Mouse (Mus musculus) embryonic facial prominence, embryonic 13.5 days (tissue): ENCODE measurements around the gene Tmem40. TPM values are rescaled to one million over a fixed set of nuclear protein-coding genes. Genes with fewer than 3 reads are reported as not detected.
A peak's percentile ranks its signal among the peaks of the same experiment; 100 is the strongest.

Source experiments
- ATAC-seq: fragments of 200-750 bp; cut with Nextera tagmentation; 2 replicates; pipeline ENCODE4 v1.8.0; 2017; ENCODE audit warnings: low read depth; ENCODE audit not compliant: insufficient number of reproducible peaks, insufficient read depth, low FRiP score, low TSS enrichment
- H3K27ac ChIP-seq: fragments of 300-500 bp; sonication (generic); 2 replicates; pipeline ENCODE4 v1.5.1; 2015; ENCODE audit warnings: moderate library complexity, mild to moderate bottlenecking, inconsistent platforms
- H3K27me3 ChIP-seq: fragments of 300-500 bp; sonication (generic); 2 replicates; pipeline ENCODE4 v1.6.1; 2015; ENCODE audit warnings: mild to moderate bottlenecking, inconsistent platforms
- H3K36me3 ChIP-seq: fragments of 300-500 bp; sonication (generic); 2 replicates; pipeline ENCODE4 v1.6.1; 2015; ENCODE audit warnings: mild to moderate bottlenecking, inconsistent platforms
- H3K4me1 ChIP-seq: fragments of 300-500 bp; sonication (generic); 2 replicates; pipeline ENCODE4 v1.6.1; 2015; ENCODE audit warnings: inconsistent platforms
- H3K4me2 ChIP-seq: fragments of 300-500 bp; sonication (generic); 2 replicates; pipeline ENCODE4 v1.6.1; 2015; ENCODE audit warnings: moderate library complexity, mild to moderate bottlenecking, inconsistent platforms
- H3K4me3 ChIP-seq: fragments of 300-500 bp; sonication (generic); 2 replicates; pipeline ENCODE4 v1.5.1; 2015; ENCODE audit warnings: mild to moderate bottlenecking, inconsistent platforms
- H3K9ac ChIP-seq: fragments of 300-500 bp; sonication (generic); 2 replicates; pipeline ENCODE4 v1.6.1; 2015; ENCODE audit warnings: mild to moderate bottlenecking, inconsistent platforms
- H3K9me3 ChIP-seq: fragments of 300-500 bp; sonication (generic); 2 replicates; pipeline ENCODE4 v1.6.1; 2016; ENCODE audit warnings: inconsistent platforms
- WGBS: fragments of 180-500 bp; shearing (Covaris S2); methylation state at CpG from one replicate; pipeline ENCODE4 v1.1.7; 2015; ENCODE audit warnings: mixed read lengths; 5-methylcytosine and 5-hydroxymethylcytosine counted together
- polyA plus RNA-seq: library from polyadenylated mRNA; unstranded; fragments of >200 nt; fragmentation: Nextera tagmentation; extraction: Ambion mirVana; gene quantifications from 2 replicates; pipeline ENCODE4 v1.2.1, GENCODE M21; 2015

The Tmem40 gene
- polyA plus RNA-seq, 1 experiment from 2014 or later = 4.2 TPM

- Histone ChIP-seq H3K36me3 (peaks cover 100% of the 10 kb centered on the region), H3K4me2 (no peak overlapping the region), H3K27me3 (no peaks in the 10 kb centered on the region), H3K9me3 (no peaks in the 10 kb centered on the region), H3K4me1 (0 out of 2 replicates have a peak, but pooled peaks cover 8% of the 10 kb centered on the region), H3K4me3 (no peak overlapping the region), H3K9ac (peak overlapping the region; percentile 6; the same call in 1 of the 2 replicates), H3K27ac (no peak overlapping the region)
- peak; percentile 13; the same call in 1 of the 2 replicates for ATAC-seq
- WGBS = 89% methylated on average over 34 of the region's 34 CpGs
Observed at GRCm38 (mm10) chr6:115791842-115792686, 29.9 kb upstream of the Tmem40 start.

GRCm38 (mm10) chr6:115791016-115791415 is 28.8 kb upstream of the Tmem40 start:
- Histone ChIP-seq H3K9ac (no peak overlapping the region; the same call in 1 of the 2 replicates), H3K27me3 (no peaks in the 10 kb centered on the region), H3K27ac (no peak overlapping the region), H3K9me3 (no peaks in the 10 kb centered on the region), H3K4me2 (no peak overlapping the region), H3K4me3 (no peak overlapping the region), H3K36me3 (peaks cover 100% of the 10 kb centered on the region), H3K4me1 (0 out of 2 replicates have a peak, but pooled peaks cover 8% of the 10 kb centered on the region)
- ATAC-seq = no peak
- WGBS = 82% methylated on average over 10 of the region's 10 CpGs

- H3K27me3 ChIP-seq = no peaks in the 10 kb centered on the region
- peaks cover 95% of the 10 kb centered on the region for H3K36me3 ChIP-seq
- no peaks in the 10 kb centered on the region for H3K4me1 ChIP-seq
- WGBS = 92% methylated on average over 3 of the region's 3 CpGs
- H3K4me3 ChIP-seq = no peak overlapping the region
- H3K9ac ChIP-seq = no peak overlapping the region
- no peak overlapping the region for H3K27ac ChIP-seq
- no peak overlapping the region for H3K4me2 ChIP-seq
- no peaks in the 10 kb centered on the region for H3K9me3 ChIP-seq
- no peak for ATAC-seq
Observed at GRCm38 (mm10) chr6:115782781-115783180, 20.6 kb upstream of the Tmem40 start.

GRCm38 (mm10) chr6:115776363-115776762 is 14.2 kb upstream of the Tmem40 start:
- H3K27ac ChIP-seq = 0 out of 2 replicates have a peak overlapping the region, but pooled peaks have one; percentile 88
- peaks cover 23% of the 10 kb centered on the region for H3K4me1 ChIP-seq
- H3K9me3 ChIP-seq = no peaks in the 10 kb centered on the region
- peak overlapping the region; percentile 81 for H3K4me3 ChIP-seq
- ATAC-seq = no peak
- peak overlapping the region; percentile 86 for H3K9ac ChIP-seq
- no peaks in the 10 kb centered on the region for H3K27me3 ChIP-seq
- H3K36me3 ChIP-seq = peaks cover 31% of the 10 kb centered on the region
- WGBS = 56% methylated on average over 9 of the region's 9 CpGs
- peak overlapping the region; percentile 93 for H3K4me2 ChIP-seq

GRCm38 (mm10) chr6:115775838-115776237 is 13.6 kb upstream of the Tmem40 start:
- peaks cover 25% of the 10 kb centered on the region for H3K36me3 ChIP-seq
- peak overlapping the region; percentile 86 for H3K9ac ChIP-seq
- no peak for ATAC-seq
- peak overlapping the region; percentile 88 for H3K27ac ChIP-seq
- no peaks in the 10 kb centered on the region for H3K9me3 ChIP-seq
- peak overlapping the region; percentile 93 for H3K4me2 ChIP-seq
- no peaks in the 10 kb centered on the region for H3K27me3 ChIP-seq
- H3K4me3 ChIP-seq = peak overlapping the region; percentile 81
- H3K4me1 ChIP-seq = peaks cover 23% of the 10 kb centered on the region
- 46% methylated on average over 3 of the region's 3 CpGs for WGBS

- Histone ChIP-seq H3K27ac (peak within 1 kb of the TSS; percentile 88), H3K9me3 (no peaks in the 10 kb centered on the region), H3K27me3 (no peaks in the 10 kb centered on the region), H3K36me3 (peaks cover 12% of the 10 kb centered on the region), H3K4me2 (peak within 1 kb of the TSS; percentile 93), H3K9ac (peak within 1 kb of the TSS; percentile 86), H3K4me3 (peak within 1 kb of the TSS; percentile 81), H3K4me1 (peaks cover 23% of the 10 kb centered on the region)
- WGBS = 0% methylated on average over 21 of the region's 28 CpGs
- peak; percentile 81 for ATAC-seq
Observed at GRCm38 (mm10) chr6:115774501-115774921, 12.3 kb upstream of the Tmem40 start, which contains the start of gene Cand2. Cand2 (plus strand) TSS chr6:115774538.

- peak overlapping the region; percentile 81 for H3K4me3 ChIP-seq
- H3K36me3 ChIP-seq = peaks cover 9% of the 10 kb centered on the region
- peak overlapping the region; percentile 93 for H3K4me2 ChIP-seq
- 2% methylated on average over 14 of the region's 14 CpGs for WGBS
- peaks cover 23% of the 10 kb centered on the region for H3K4me1 ChIP-seq
- peak; percentile 70; the same call in 1 of the 2 replicates for ATAC-seq
- H3K27me3 ChIP-seq = no peaks in the 10 kb centered on the region
- H3K9ac ChIP-seq = peak overlapping the region; percentile 66
- H3K9me3 ChIP-seq = no peaks in the 10 kb centered on the region
- peak overlapping the region; percentile 73 for H3K27ac ChIP-seq
Observed at GRCm38 (mm10) chr6:115773966-115774413, 11.8 kb upstream of the Tmem40 start.

GRCm38 (mm10) chr6:115772604-115773003 is 10.4 kb upstream of the Tmem40 start:
- Histone ChIP-seq H3K9ac (no peak overlapping the region), H3K4me2 (no peak overlapping the region), H3K27ac (no peak overlapping the region), H3K36me3 (no peaks in the 10 kb centered on the region; the same call in 1 of the 2 replicates), H3K27me3 (no peaks in the 10 kb centered on the region), H3K9me3 (no peaks in the 10 kb centered on the region), H3K4me1 (peaks cover 23% of the 10 kb centered on the region), H3K4me3 (no peak overlapping the region)
- no peak for ATAC-seq
- 89% methylated on average over 1 of the region's 1 CpGs for WGBS

GRCm38 (mm10) chr6:115772201-115772600 is 10.0 kb upstream of the Tmem40 start:
- no peak overlapping the region for H3K9ac ChIP-seq
- no peak overlapping the region for H3K27ac ChIP-seq
- no peak for ATAC-seq
- peaks cover 23% of the 10 kb centered on the region for H3K4me1 ChIP-seq
- no peaks in the 10 kb centered on the region for H3K36me3 ChIP-seq
- H3K9me3 ChIP-seq = no peaks in the 10 kb centered on the region
- no peak overlapping the region for H3K4me2 ChIP-seq
- no peak overlapping the region for H3K4me3 ChIP-seq
- WGBS = 78% methylated on average over 6 of the region's 6 CpGs
- no peaks in the 10 kb centered on the region for H3K27me3 ChIP-seq

- Histone ChIP-seq H3K4me2 (no peak overlapping the region), H3K27me3 (no peaks in the 10 kb centered on the region), H3K4me3 (no peak overlapping the region), H3K9me3 (no peaks in the 10 kb centered on the region), H3K4me1 (peaks cover 10% of the 10 kb centered on the region), H3K27ac (no peak overlapping the region), H3K36me3 (no peaks in the 10 kb centered on the region), H3K9ac (no peak overlapping the region)
- 63% methylated on average over 4 of the region's 4 CpGs for WGBS
- ATAC-seq = no peak
Observed at GRCm38 (mm10) chr6:115770852-115771251, 8.6 kb upstream of the Tmem40 start.

GRCm38 (mm10) chr6:115770059-115770670 is 8.0 kb upstream of the Tmem40 start:
- H3K4me3 ChIP-seq = no peak overlapping the region
- H3K27me3 ChIP-seq = no peaks in the 10 kb centered on the region
- H3K9ac ChIP-seq = no peak overlapping the region
- H3K4me2 ChIP-seq = no peak overlapping the region
- no peaks in the 10 kb centered on the region for H3K9me3 ChIP-seq
- H3K36me3 ChIP-seq = no peaks in the 10 kb centered on the region
- peaks cover 3% of the 10 kb centered on the region for H3K4me1 ChIP-seq
- WGBS = 82% methylated on average over 20 of the region's 20 CpGs
- no peak for ATAC-seq
- no peak overlapping the region for H3K27ac ChIP-seq
